Mouse (Mus musculus) C2C12 (cell line): ENCODE data around the gene Hist1h2ak. TPM values are rescaled to one million over a fixed set of nuclear protein-coding genes. Genes with fewer than 3 reads are reported as not detected.
"Not testable (repeated sequence)": the region's sequence is repeated elsewhere in the genome, so short reads cannot be mapped to it uniquely, and the experiment has no call there.

Experiments
- H3K27me3 ChIP-seq: one replicate; pipeline ENCODE4 v1.6.1; 2011; ENCODE audit not compliant: control insufficient read depth, insufficient read depth, insufficient read length
- H3K36me3 ChIP-seq: one replicate; pipeline ENCODE4 v1.6.1; 2011; ENCODE audit not compliant: control insufficient read depth, insufficient read depth
- H3K4me3 ChIP-seq: one replicate; pipeline ENCODE4 v1.5.1; 2011; ENCODE audit warnings: mild to moderate bottlenecking, control low read depth; ENCODE audit not compliant: poor library complexity, insufficient read depth, severe bottlenecking
- H3K79me2 ChIP-seq: one replicate; pipeline ENCODE4 v1.6.1; 2011; ENCODE audit not compliant: control insufficient read depth, insufficient read depth
- H3K79me3 ChIP-seq: one replicate; pipeline ENCODE4 v1.6.1; 2011; ENCODE audit warnings: low read depth, control low read depth
- H3ac ChIP-seq: one replicate; pipeline ENCODE3; 2011; ENCODE audit warnings: low read depth; ENCODE audit not compliant: control insufficient read depth, insufficient read length
- CEBPB ChIP-seq: IDR thresholded peaks from one replicate; pipeline ENCODE4 v1.6.1; 2011; ENCODE audit warnings: low read depth, mild to moderate bottlenecking, control low read depth, moderate library complexity
- CTCF ChIP-seq: IDR thresholded peaks from one replicate; pipeline ENCODE4 v1.5.1; 2011; ENCODE audit not compliant: control insufficient read depth, insufficient read depth, insufficient read length
- FOSL1 ChIP-seq: IDR thresholded peaks from one replicate; pipeline ENCODE4 v1.8.0; 2011; ENCODE audit warnings: mild to moderate bottlenecking, low read length; ENCODE audit not compliant: poor library complexity, insufficient read depth, severe bottlenecking
- MAX ChIP-seq: IDR thresholded peaks from one replicate; pipeline ENCODE4 v1.6.1; 2011; ENCODE audit warnings: mild to moderate bottlenecking, control low read depth
- MYOD1 ChIP-seq: IDR thresholded peaks from one replicate; pipeline ENCODE4 v1.6.1; 2011; ENCODE audit warnings: low read depth; ENCODE audit not compliant: control insufficient read depth, insufficient read length
- MYOG ChIP-seq: IDR thresholded peaks from one replicate; pipeline ENCODE4 v1.6.1; 2011; ENCODE audit not compliant: control insufficient read depth, insufficient read length; ENCODE audit errors: extremely low read depth
- USF1 ChIP-seq: IDR thresholded peaks from one replicate; pipeline ENCODE4 v1.6.1; 2011; ENCODE audit warnings: low read depth, mild to moderate bottlenecking, control low read depth, moderate library complexity
- polyA plus RNA-seq: library from polyadenylated mRNA; unstranded; fragments of >200 nt; fragmentation: generic; extraction: Trizol; gene quantifications from one replicate; pipeline ENCODE4 v1.2.1, GENCODE M21; 2012; ENCODE audit warnings: missing spikeins

Gene Hist1h2ak
- polyA plus RNA-seq, 1 experiment, result 5.9 TPM

- no peak overlapping the region for H3K4me3 ChIP-seq
- H3K79me3 ChIP-seq, result peaks cover 9% of the 10 kb centered on the region
- no peak for TF ChIP-seq FOSL1
- no peak for TF ChIP-seq MYOD1
- no peak for TF ChIP-seq CEBPB
- no peak for TF ChIP-seq MAX
- TF ChIP-seq CTCF, result no peak
- no peak for TF ChIP-seq USF1
- TF ChIP-seq MYOG, result no peak
- peaks cover 3% of the 10 kb centered on the region for H3K36me3 ChIP-seq
- no peaks in the 10 kb centered on the region for H3K27me3 ChIP-seq
- peaks cover 28% of the 10 kb centered on the region for H3K79me2 ChIP-seq
- no peak overlapping the region for H3ac ChIP-seq
These were observed 2.2 kb downstream of the Hist1h2ak start for GRCm38 (mm10) chr13:21751417-21751816.

DNA sequence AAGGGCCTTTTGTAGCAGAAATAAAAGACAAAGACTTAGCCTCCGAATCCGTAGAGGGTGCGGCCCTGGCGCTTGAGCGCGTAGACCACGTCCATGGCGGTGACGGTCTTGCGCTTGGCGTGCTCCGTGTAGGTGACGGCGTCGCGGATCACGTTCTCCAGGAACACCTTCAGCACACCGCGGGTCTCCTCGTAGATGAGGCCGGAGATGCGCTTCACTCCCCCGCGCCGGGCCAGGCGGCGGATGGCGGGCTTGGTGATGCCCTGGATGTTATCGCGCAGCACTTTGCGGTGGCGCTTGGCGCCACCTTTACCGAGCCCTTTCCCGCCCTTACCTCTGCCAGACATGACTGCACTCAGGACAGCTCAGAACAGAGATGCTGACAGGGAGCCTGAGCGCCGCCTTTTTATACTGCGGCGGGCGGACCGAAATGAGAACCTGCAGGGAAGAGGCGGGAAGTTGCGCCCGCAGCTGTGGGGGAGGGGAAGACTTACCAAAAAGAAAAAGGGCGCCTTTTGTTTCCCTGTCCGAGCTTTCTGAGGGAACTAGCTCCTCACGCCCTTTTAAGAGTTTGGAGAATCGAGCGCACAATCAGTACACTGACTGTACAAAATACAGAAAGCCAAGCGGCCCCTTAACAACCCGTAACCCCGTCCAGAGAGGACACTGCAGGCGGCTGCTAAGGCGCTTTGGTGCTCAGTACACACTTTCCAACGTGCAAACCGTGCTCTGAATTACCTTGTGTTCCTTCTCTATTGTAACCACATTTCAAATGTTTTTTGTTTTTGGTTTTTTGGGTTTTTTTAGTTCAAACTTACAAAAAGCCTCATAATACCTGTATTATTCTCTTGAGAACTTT lies 3.2 kb downstream of the Hist1h2ak start, which contains the start of gene Hist1h4k:
Gene Hist1h4k (minus strand): TSS at position 347 of the 859 bp plus-strand sequence.
- TF ChIP-seq CEBPB, result peak; percentile 18
- Histone ChIP-seq H3ac (peak within 1 kb of the TSS; percentile 82), H3K79me2 (peaks cover 28% of the 10 kb centered on the region), H3K4me3 (peak within 1 kb of the TSS; percentile 31)
- H3K36me3 ChIP-seq, H3K79me3 ChIP-seq, H3K27me3 ChIP-seq: not testable (repeated sequence)

- Histone ChIP-seq H3K4me3 (peak overlapping the region; percentile 31), H3K79me3 (peaks cover 9% of the 10 kb centered on the region), H3K27me3 (no peaks in the 10 kb centered on the region), H3K79me2 (peaks cover 28% of the 10 kb centered on the region), H3ac (peak overlapping the region; percentile 82), H3K36me3 (peaks cover 3% of the 10 kb centered on the region)
- TF ChIP-seq FOSL1 (no peak), CEBPB (no peak), USF1 (no peak), MYOD1 (no peak), CTCF (no peak), MYOG (no peak), MAX (no peak)
These were observed 4.1 kb downstream of the Hist1h2ak start for GRCm38 (mm10) chr13:21749387-21750158.

GRCm38 (mm10) chr13:21745006-21745405 lies 8.6 kb downstream of the Hist1h2ak start:
- TF ChIP-seq CTCF (no peak), MYOG (no peak), FOSL1 (no peak), USF1 (no peak), MYOD1 (no peak), MAX (no peak), CEBPB (no peak)
- H3ac ChIP-seq, result no peak overlapping the region
- H3K79me3 ChIP-seq, result peaks cover 9% of the 10 kb centered on the region
- H3K27me3 ChIP-seq, result no peaks in the 10 kb centered on the region
- H3K79me2 ChIP-seq, result peaks cover 28% of the 10 kb centered on the region
- H3K4me3 ChIP-seq, result no peak overlapping the region
- H3K36me3 ChIP-seq, result peaks cover 3% of the 10 kb centered on the region

- H3K27me3 ChIP-seq, H3K36me3 ChIP-seq, H3K79me3 ChIP-seq, H3K79me2 ChIP-seq: not testable (repeated sequence)
- Histone ChIP-seq H3K4me3 (peak within 1 kb of the TSS; percentile 29), H3ac (peak within 1 kb of the TSS; percentile 28)
These were observed 18.5 kb downstream of the Hist1h2ak start, which contains the start of gene Hist1h4j for GRCm38 (mm10) chr13:21734906-21735767. Hist1h4j (plus strand) TSS chr13:21735064.
